Mouse (Mus musculus) central nervous system, embryonic 14 days (tissue): ENCODE measurements around the gene Hba-x. TPM values are rescaled to one million over a fixed set of nuclear protein-coding genes. Genes with fewer than 3 reads are reported as not detected.

Source experiments
- polyA plus RNA-seq: library from polyadenylated mRNA; depleted of rRNA; stranded (reverse); fragments of >200 nt; gene quantifications from 2 replicates; pipeline ENCODE4 v1.2.3, GENCODE M21; 2012; rRNA removed

The Hba-x gene
- 41.2 and 47.2 TPM in 2 replicates for polyA plus RNA-seq

DNA sequence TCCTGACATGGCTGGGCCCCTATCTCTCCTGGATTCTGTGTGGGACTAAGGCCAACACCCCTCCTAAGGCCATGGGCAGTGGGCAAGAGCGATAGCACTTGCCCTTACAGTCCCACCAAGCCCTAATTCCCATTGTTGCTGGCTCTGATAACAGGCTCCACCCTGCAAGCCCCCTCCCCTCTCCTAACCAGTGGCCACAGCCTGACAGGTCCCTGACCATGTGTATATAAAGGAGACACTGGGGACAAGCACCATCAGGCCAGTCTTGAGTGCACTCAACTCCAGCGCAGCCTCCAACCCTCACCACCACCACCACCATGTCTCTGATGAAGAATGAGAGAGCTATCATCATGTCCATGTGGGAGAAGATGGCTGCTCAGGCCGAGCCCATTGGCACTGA, at the start of gene Hba-x:
TSS of gene Hba-x (plus strand) at position 54 of the 400 bp plus-strand sequence.

DNA sequence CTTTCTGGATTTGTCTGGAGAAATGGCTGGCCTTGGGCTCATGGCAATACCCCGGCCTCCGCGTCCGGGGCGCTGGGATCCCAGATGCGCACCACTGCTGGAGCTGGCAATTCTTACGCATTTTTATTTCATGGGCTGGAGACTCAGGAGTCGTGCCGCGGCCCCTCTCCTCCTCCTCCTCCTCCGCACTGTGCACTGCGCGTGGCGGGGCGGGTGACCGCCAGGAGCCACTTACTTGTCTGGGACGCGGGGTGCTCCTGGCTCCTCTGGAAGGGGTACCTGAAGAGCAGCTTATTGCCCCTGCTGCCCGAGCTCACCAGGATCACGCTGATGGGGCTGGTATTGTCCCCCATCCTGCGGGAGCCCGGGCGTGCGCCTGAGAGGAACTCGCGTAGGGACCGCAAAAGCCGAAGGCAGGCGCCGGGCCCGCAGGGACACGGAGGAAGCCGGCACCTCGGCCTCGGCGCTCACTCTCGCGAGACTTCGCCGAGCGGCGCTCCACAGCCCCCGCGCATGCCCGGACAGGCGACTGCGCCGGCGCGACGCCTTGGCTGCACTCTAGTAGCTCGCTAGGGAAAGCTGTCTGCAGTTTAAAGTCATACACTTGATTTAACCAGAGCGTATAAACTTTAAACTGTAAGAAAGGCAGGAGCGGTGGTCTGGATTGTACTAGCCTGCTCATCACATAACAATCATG, 8.9 kb upstream of the Hba-x start, which contains the start of gene Nprl3:
TSS of gene Nprl3 (minus strand) at position 520 of the 697 bp plus-strand sequence.

DNA sequence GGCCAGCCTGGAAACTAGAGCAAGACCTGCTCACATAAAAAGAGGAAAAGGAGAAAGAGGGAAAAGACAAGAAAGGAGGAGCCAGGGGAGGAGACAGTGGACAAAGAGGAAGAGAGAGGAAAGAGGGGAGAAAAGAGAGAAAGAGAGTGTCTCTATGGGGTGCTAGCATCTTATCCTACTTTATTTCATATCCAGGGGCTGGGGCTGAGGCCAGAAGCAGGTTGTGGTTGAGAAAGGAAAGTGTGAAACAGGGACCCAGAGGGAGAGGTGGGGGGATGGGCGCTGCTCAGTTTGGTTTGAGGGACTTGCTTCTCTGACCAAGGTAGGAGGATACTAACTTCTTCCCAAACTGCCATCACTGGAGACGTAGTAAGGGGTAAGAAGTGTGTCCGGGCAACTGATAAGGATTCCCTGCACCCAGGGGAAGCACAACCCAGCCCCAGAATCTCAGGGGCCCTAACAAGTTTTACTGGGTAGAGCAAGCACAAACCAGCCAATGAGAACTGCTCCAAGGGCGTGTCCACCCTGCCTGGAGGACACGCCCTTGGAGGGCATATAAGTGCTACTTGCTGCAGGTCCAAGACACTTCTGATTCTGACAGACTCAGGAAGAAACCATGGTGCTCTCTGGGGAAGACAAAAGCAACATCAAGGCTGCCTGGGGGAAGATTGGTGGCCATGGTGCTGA, 7.0 kb downstream of the Hba-x start, which contains the start of gene Hba-a1:
TSS of gene Hba-a1 (plus strand) at position 421 of the 687 bp plus-strand sequence.

DNA sequence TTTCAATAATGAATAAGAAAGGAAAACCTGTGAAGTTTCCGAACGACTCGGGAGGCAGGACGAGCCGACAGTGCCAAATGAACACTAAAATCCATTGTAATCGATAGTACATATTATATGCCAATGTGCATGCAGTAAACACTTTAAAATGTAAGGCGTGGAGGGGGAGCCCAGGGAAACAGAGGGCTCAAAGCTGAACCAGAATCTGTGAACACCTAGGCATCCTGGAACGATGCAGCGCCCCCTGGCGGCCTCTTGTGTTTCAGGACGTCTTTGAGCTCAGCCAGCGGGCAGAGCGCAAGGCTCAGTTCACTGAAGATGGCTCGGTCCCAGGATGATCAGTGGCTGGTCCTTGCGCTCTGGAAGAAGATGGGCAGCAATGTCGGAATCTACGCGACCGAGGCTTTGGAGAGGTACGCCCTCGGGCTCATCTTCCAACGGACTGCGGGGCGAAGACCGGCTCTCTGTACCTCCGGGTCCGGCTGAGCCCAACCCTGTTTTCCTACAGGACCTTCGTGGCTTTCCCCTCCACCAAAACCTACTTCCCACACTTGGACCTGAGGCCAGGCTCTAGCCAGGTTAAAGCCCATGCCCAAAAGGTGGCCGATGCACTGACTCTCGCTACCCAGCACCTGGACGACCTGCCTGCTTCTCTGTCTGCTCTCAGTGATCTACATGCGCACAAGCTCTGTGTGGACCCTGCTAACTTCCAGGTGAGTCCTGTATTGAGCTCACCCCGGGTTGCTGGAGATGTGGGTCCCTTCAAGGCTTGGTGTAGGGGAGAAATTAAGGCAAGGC, 10.7 kb downstream of the Hba-x start, which contains the start of gene Hbq1b:
TSS of gene Hbq1b (plus strand) at position 271 of the 798 bp plus-strand sequence.

DNA sequence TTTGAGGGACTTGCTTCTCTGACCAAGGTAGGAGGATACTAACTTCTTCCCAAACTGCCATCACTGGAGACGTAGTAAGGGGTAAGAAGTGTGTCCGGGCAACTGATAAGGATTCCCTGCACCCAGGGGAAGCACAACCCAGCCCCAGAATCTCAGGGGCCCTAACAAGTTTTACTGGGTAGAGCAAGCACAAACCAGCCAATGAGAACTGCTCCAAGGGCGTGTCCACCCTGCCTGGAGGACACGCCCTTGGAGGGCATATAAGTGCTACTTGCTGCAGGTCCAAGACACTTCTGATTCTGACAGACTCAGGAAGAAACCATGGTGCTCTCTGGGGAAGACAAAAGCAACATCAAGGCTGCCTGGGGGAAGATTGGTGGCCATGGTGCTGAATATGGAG, 20.0 kb downstream of the Hba-x start, which contains the start of gene Hba-a2:
TSS of gene Hba-a2 (plus strand) at position 287 of the 400 bp plus-strand sequence.

DNA sequence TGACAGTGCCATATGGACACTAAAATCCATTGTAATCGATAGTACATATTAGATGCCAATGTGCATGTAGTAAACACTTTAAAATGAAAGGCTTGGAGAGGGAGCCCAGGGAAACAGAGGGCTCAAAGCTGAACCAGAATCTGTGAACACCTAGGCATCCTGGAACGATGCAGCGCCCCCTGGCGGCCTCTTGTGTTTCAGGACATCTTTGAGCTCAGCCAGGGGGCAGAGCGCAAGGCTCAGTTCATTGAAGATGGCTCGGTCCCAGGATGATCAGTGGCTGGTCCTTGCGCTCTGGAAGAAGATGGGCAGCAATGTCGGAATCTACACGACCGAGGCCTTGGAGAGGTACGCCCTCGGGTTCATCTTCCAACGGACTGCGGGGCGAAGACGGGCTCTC, 23.7 kb downstream of the Hba-x start, which contains the start of gene Hbq1a:
TSS of gene Hbq1a (plus strand) at position 205 of the 400 bp plus-strand sequence.

Other genes starting within 250 kb of the Hba-x start
- 0.02 and 0.09 TPM in 2 replicates for gene Il9r, start 76.1 kb upstream of the Hba-x start, polyA plus RNA-seq
- gene Snrnp25, start 71.0 kb upstream of the Hba-x start, polyA plus RNA-seq = 52.4 and 61.1 TPM in 2 replicates
- 30.8 and 50.6 TPM in 2 replicates for gene Rhbdf1, start 54.1 kb upstream of the Hba-x start, polyA plus RNA-seq
- 21.4 and 25.4 TPM in 2 replicates for gene Mpg, start 49.9 kb upstream of the Hba-x start, polyA plus RNA-seq
- 83.1 and 85.1 TPM in 2 replicates for gene Nprl3, start 8.7 kb upstream of the Hba-x start, polyA plus RNA-seq
- 1,275 and 2,575 TPM in 2 replicates for gene Hba-a1, start 7.1 kb downstream of the Hba-x start, polyA plus RNA-seq
- 1.3 and 1.9 TPM in 2 replicates for gene Hbq1b, start 10.6 kb downstream of the Hba-x start, polyA plus RNA-seq
- 2,538 and 5,404 TPM in 2 replicates for gene Hba-a2, start 20.1 kb downstream of the Hba-x start, polyA plus RNA-seq
- 0.64 and 0.80 TPM in 2 replicates for gene Hbq1a, start 23.7 kb downstream of the Hba-x start, polyA plus RNA-seq
- gene Sh3pxd2b, start 71.4 kb downstream of the Hba-x start, polyA plus RNA-seq = 29.9 and 36.8 TPM in 2 replicates
- gene Ubtd2, start 179.0 kb downstream of the Hba-x start, polyA plus RNA-seq = 61.4 and 62.2 TPM in 2 replicates